Mouse (Mus musculus): Measurements from ENCODE around the gene Kalrn. TPM values are rescaled to one million over a fixed set of nuclear protein-coding genes. Genes with fewer than 3 reads are reported as not detected.

The Kalrn gene
- polyA plus RNA-seq, 1 experiment from 2014 or later, result 23.7 TPM

GRCm38 (mm10) chr16:34114665-34115064 is 458.7 kb downstream of the Kalrn start:
- ATAC-seq (ENCODE audit: low FRiP score), result peak; percentile 74; the same call in 1 of the 2 replicates
- no peak overlapping the region for H3K9ac ChIP-seq (replicated peaks)
- H3K4me2 ChIP-seq, result no peak overlapping the region
- H3K27me3 ChIP-seq (replicated peaks), result no peaks in the 10 kb centered on the region
- 5% methylated on average over 3 of the region's 3 CpGs for WGBS
- no peak overlapping the region for H3K27ac ChIP-seq (replicated peaks)
- peaks cover 6% of the 10 kb centered on the region; the same call in 1 of the 2 replicates for H3K36me3 ChIP-seq
- H3K9me3 ChIP-seq (replicated peaks), result no peaks in the 10 kb centered on the region
- peaks cover 3% of the 10 kb centered on the region; the same call in 1 of the 2 replicates for H3K4me1 ChIP-seq
- H3K4me3 ChIP-seq (replicated peaks), result no peak overlapping the region

GRCm38 (mm10) chr16:34113150-34113549 is 460.2 kb downstream of the Kalrn start:
- Histone ChIP-seq H3K9me3 (replicated peaks) (no peaks in the 10 kb centered on the region), H3K27me3 (replicated peaks) (no peaks in the 10 kb centered on the region), H3K4me2 (no peak overlapping the region), H3K9ac (replicated peaks) (no peak overlapping the region), H3K4me1 (peaks cover 3% of the 10 kb centered on the region; the same call in 1 of the 2 replicates), H3K36me3 (peaks cover 6% of the 10 kb centered on the region; the same call in 1 of the 2 replicates), H3K27ac (replicated peaks) (no peak overlapping the region), H3K4me3 (replicated peaks) (no peak overlapping the region)
- 87% methylated on average over 9 of the region's 9 CpGs for WGBS
- no peak for ATAC-seq (ENCODE audit: low FRiP score)

GRCm38 (mm10) chr16:34112490-34112889 is 460.8 kb downstream of the Kalrn start:
- Histone ChIP-seq H3K4me3 (replicated peaks) (no peak overlapping the region), H3K36me3 (peaks cover 6% of the 10 kb centered on the region; the same call in 1 of the 2 replicates), H3K27ac (replicated peaks) (no peak overlapping the region), H3K9ac (replicated peaks) (no peak overlapping the region), H3K9me3 (replicated peaks) (no peaks in the 10 kb centered on the region), H3K4me2 (no peak overlapping the region), H3K27me3 (replicated peaks) (no peaks in the 10 kb centered on the region), H3K4me1 (peaks cover 3% of the 10 kb centered on the region; the same call in 1 of the 2 replicates)
- 36% methylated on average over 5 of the region's 5 CpGs for WGBS
- no peak for ATAC-seq (ENCODE audit: low FRiP score)

- ATAC-seq (ENCODE audit: low FRiP score), result no peak
- Histone ChIP-seq H3K4me3 (replicated peaks) (no peak overlapping the region), H3K4me1 (peaks cover 3% of the 10 kb centered on the region; the same call in 1 of the 2 replicates), H3K36me3 (peaks cover 6% of the 10 kb centered on the region; the same call in 1 of the 2 replicates), H3K4me2 (no peak overlapping the region), H3K9ac (replicated peaks) (no peak overlapping the region), H3K27me3 (replicated peaks) (no peaks in the 10 kb centered on the region), H3K27ac (replicated peaks) (no peak overlapping the region), H3K9me3 (replicated peaks) (no peaks in the 10 kb centered on the region)
- WGBS, result 86% methylated on average over 7 of the region's 7 CpGs
These were observed 462.3 kb downstream of the Kalrn start for GRCm38 (mm10) chr16:34110840-34111625.

- no peak overlapping the region for H3K9ac ChIP-seq (replicated peaks)
- H3K4me1 ChIP-seq, result no peaks in the 10 kb centered on the region
- H3K9me3 ChIP-seq (replicated peaks), result no peaks in the 10 kb centered on the region
- no peaks in the 10 kb centered on the region for H3K36me3 ChIP-seq
- 90% methylated on average over 6 of the region's 6 CpGs for WGBS
- no peak overlapping the region for H3K4me3 ChIP-seq (replicated peaks)
- no peak for ATAC-seq (ENCODE audit: low FRiP score)
- H3K4me2 ChIP-seq, result no peak overlapping the region
- H3K27me3 ChIP-seq (replicated peaks), result no peaks in the 10 kb centered on the region
- H3K27ac ChIP-seq (replicated peaks), result no peak overlapping the region
These were observed 468.9 kb downstream of the Kalrn start for GRCm38 (mm10) chr16:34104427-34104826.

- no peaks in the 10 kb centered on the region for H3K9me3 ChIP-seq (replicated peaks)
- no peak overlapping the region for H3K27ac ChIP-seq (replicated peaks)
- no peak overlapping the region for H3K4me3 ChIP-seq (replicated peaks)
- no peaks in the 10 kb centered on the region for H3K36me3 ChIP-seq
- H3K4me2 ChIP-seq, result no peak overlapping the region
- H3K27me3 ChIP-seq (replicated peaks), result no peaks in the 10 kb centered on the region
- ATAC-seq (ENCODE audit: low FRiP score), result no peak
- no peaks in the 10 kb centered on the region for H3K4me1 ChIP-seq
- WGBS, result 54% methylated on average over 5 of the region's 5 CpGs
- no peak overlapping the region for H3K9ac ChIP-seq (replicated peaks)
These were observed 470.6 kb downstream of the Kalrn start for GRCm38 (mm10) chr16:34102742-34103141.

- Histone ChIP-seq H3K9ac (replicated peaks) (no peak overlapping the region), H3K9me3 (replicated peaks) (no peaks in the 10 kb centered on the region), H3K4me2 (no peak overlapping the region), H3K27me3 (replicated peaks) (peaks cover 10% of the 10 kb centered on the region; the same call in 1 of the 2 replicates), H3K4me1 (peaks cover 14% of the 10 kb centered on the region), H3K27ac (replicated peaks) (no peak overlapping the region), H3K4me3 (replicated peaks) (no peak overlapping the region), H3K36me3 (no peaks in the 10 kb centered on the region)
- ATAC-seq (ENCODE audit: low FRiP score), result no peak
- 66% methylated on average over 3 of the region's 3 CpGs for WGBS
These were observed 473.5 kb downstream of the Kalrn start for GRCm38 (mm10) chr16:34099795-34100194.

GRCm38 (mm10) chr16:34095548-34096141 is 477.7 kb downstream of the Kalrn start:
- no peaks in the 10 kb centered on the region for H3K9me3 ChIP-seq (replicated peaks)
- peak overlapping the region; percentile 65 for H3K27ac ChIP-seq (replicated peaks)
- under 1% methylated on average over 34 of the region's 34 CpGs for WGBS
- H3K27me3 ChIP-seq (replicated peaks), result peaks cover 10% of the 10 kb centered on the region; the same call in 1 of the 2 replicates
- H3K4me3 ChIP-seq (replicated peaks), result peak overlapping the region; percentile 41
- ATAC-seq (ENCODE audit: low FRiP score), result peak; percentile 43; the same call in 1 of the 2 replicates
- peak overlapping the region; percentile 66 for H3K4me2 ChIP-seq
- peak overlapping the region; percentile 42 for H3K9ac ChIP-seq (replicated peaks)
- H3K36me3 ChIP-seq, result no peaks in the 10 kb centered on the region
- H3K4me1 ChIP-seq, result peaks cover 34% of the 10 kb centered on the region

GRCm38 (mm10) chr16:34095093-34095465 is 478.3 kb downstream of the Kalrn start:
- peaks cover 36% of the 10 kb centered on the region for H3K4me1 ChIP-seq
- WGBS, result 0% methylated on average over 3 of the region's 3 CpGs
- peak overlapping the region; percentile 41 for H3K4me3 ChIP-seq (replicated peaks)
- H3K27ac ChIP-seq (replicated peaks), result peak overlapping the region; percentile 65
- peak overlapping the region; percentile 66 for H3K4me2 ChIP-seq
- no peaks in the 10 kb centered on the region for H3K9me3 ChIP-seq (replicated peaks)
- ATAC-seq (ENCODE audit: low FRiP score), result peak; percentile 49
- no peaks in the 10 kb centered on the region for H3K36me3 ChIP-seq
- peaks cover 10% of the 10 kb centered on the region; the same call in 1 of the 2 replicates for H3K27me3 ChIP-seq (replicated peaks)
- peak overlapping the region; percentile 42; the same call in 1 of the 2 replicates for H3K9ac ChIP-seq (replicated peaks)

- peak overlapping the region; percentile 66 for H3K4me2 ChIP-seq
- ATAC-seq (ENCODE audit: low FRiP score), result peak; percentile 66
- peak overlapping the region; percentile 65 for H3K27ac ChIP-seq (replicated peaks)
- H3K27me3 ChIP-seq (replicated peaks), result peaks cover 10% of the 10 kb centered on the region; the same call in 1 of the 2 replicates
- peak overlapping the region; percentile 36 for H3K9ac ChIP-seq (replicated peaks)
- peak overlapping the region; percentile 41 for H3K4me3 ChIP-seq (replicated peaks)
- H3K4me1 ChIP-seq, result peaks cover 41% of the 10 kb centered on the region
- no peaks in the 10 kb centered on the region for H3K36me3 ChIP-seq
- H3K9me3 ChIP-seq (replicated peaks), result no peaks in the 10 kb centered on the region
- under 1% methylated on average over 16 of the region's 16 CpGs for WGBS
These were observed 478.8 kb downstream of the Kalrn start for GRCm38 (mm10) chr16:34094446-34095092.

GRCm38 (mm10) chr16:34093734-34094445 is 479.4 kb downstream of the Kalrn start:
- Histone ChIP-seq H3K4me1 (peaks cover 46% of the 10 kb centered on the region), H3K9ac (replicated peaks) (peak overlapping the region; percentile 36), H3K27ac (replicated peaks) (peak overlapping the region; percentile 65), H3K27me3 (replicated peaks) (peaks cover 10% of the 10 kb centered on the region; the same call in 1 of the 2 replicates), H3K4me3 (replicated peaks) (peak overlapping the region; percentile 41), H3K4me2 (peak overlapping the region; percentile 66), H3K36me3 (no peaks in the 10 kb centered on the region), H3K9me3 (replicated peaks) (no peaks in the 10 kb centered on the region)
- 2% methylated on average over 14 of the region's 14 CpGs for WGBS
- no peak; the same call in 1 of the 2 replicates for ATAC-seq (ENCODE audit: low FRiP score)

Measured in neural tube, embryonic 15.5 days (tissue).